Mouse (Mus musculus): ENCODE data around the gene Rabgap1.

DNA sequence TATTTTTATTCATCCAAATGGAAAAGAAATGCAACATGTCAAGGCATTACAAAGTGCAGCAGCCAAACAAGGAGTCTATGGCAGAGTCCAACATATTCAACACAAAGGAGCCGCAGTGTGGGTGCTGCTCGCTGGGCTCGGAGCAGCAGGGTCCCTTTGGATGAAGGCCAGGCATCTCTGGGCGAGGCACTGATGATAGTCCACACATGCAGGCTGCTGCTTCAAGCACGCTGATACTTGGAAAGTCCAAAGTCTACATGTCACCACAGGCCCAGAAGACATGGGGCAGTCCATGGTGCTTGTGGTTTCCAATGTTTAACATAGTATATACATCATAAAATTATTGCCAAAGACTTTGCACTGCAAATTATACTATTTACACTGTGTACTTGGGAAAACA lies 126.8 kb downstream of the Rabgap1 start:
- TF ChIP-seq CTCF (IDR thresholded peaks at IDR 0.05; ENCODE audit: low read depth): no peak
- no peak for TF ChIP-seq EP300 (IDR thresholded peaks at IDR 0.05; ENCODE audit: low read depth)

Data from liver, postnatal 0 days (tissue).